Comparison of ENCODE assay signal across 11 mouse cellular contexts in genomic region chr2:92299896-92300295, GRCm38 (mm10).
A peak's percentile ranks its signal among the peaks of the same experiment; 100 is the strongest.
DNase-seq lines count a peak whose midpoint lies in the region; ATAC-seq lines count a peak whose summit lies in the region.
"Had no signal": no experiment of that assay in that cellular context is flagged by ENCODE, and none has a peak within 500 bp of the region (broad histone marks: within the 10 kb centered on the region; RNA-seq: fewer than 3 reads in every experiment).

No protein-coding gene starts in this region.

- peak; percentile 71 to 82; a peak in 3 of 4 replicates for ATAC-seq in hematopoietic stem cell, adult 5-6 weeks (replicated peaks in 1 of 2; ENCODE audit: insufficient read depth in 1 of 2, low FRiP score in 2 of 2, low TSS enrichment in 1 of 2, low read depth in 1 of 2, poor library complexity in 2 of 2, severe bottlenecking in 2 of 2)
- ATAC-seq in CD4-positive, CD25-positive, alpha-beta regulatory T cell, adult 4 months = no peak
- ATAC-seq: Patski had no signal

- peak; percentile 11 for DNase-seq in embryo, embryonic 11 days
- DNase-seq in embryo, embryonic 10 days (ENCODE audit: low spot score) = no peak
- peak; percentile 16 for DNase-seq in lung, postnatal 36 days
- DNase-seq in lung, postnatal 14 days = no peak
- DNase-seq in retina, postnatal 7 days (ENCODE audit: low read depth, low spot score) = peak; percentile 27
- DNase-seq in adrenal gland, postnatal 14 days = no peak
- DNase-seq: adrenal gland, adult 8-10 months; layer of hippocampus, postnatal 36 days had no signal

Comparison
In these comparisons a context has a peak if more than half of its experiments do, and no peak if none do; other contexts are left out.
1. DNase-seq: peak in embryo, embryonic 11 days (single experiment), lung, postnatal 36 days (single experiment) and retina, postnatal 7 days (single experiment); none in embryo, embryonic 10 days (single experiment), lung, postnatal 14 days (single experiment) and adrenal gland, postnatal 14 days (single experiment).